Mouse (Mus musculus): Measurements from ENCODE around the gene Usp3. TPM values are rescaled to one million over a fixed set of nuclear protein-coding genes. Genes with fewer than 3 reads are reported as not detected.
A peak's percentile ranks its signal among the peaks of the same experiment; 100 is the strongest.

Usp3 gene
- total and polyA plus RNA-seq, 3 experiments, result 24.4 to 39.5 (median 36.6) TPM

GRCm38 (mm10) chr9:66512351-66512671, 80.6 kb downstream of the Usp3 start:
- dilution Hi-C loops (cut with MboI; ENCODE audit: extremely low pct_ligation_motif_present, extremely low pct_unique_long_range_greater_than_20kb, low sequenced_read_pairs), result no loop called here
- TF ChIP-seq EP300 (IDR thresholded peaks at IDR 0.05; ENCODE audit: low read length) (no peak), USF1 (IDR thresholded peaks at IDR 0.05; ENCODE audit: low read depth, low read length) (peak; percentile 95), TBP (conservative IDR thresholded peaks at IDR 0.05; ENCODE audit: low read depth, low read length) (peak; percentile 75), ZMIZ1 (IDR thresholded peaks at IDR 0.05; ENCODE audit: low read depth, low read length) (peak; percentile 28; the same call in 1 of the 2 replicates), CHD2 (IDR thresholded peaks at IDR 0.05; ENCODE audit: low read length) (no peak), USF2 (conservative IDR thresholded peaks at IDR 0.05; ENCODE audit: low read depth, low read length) (peak; percentile 93), POLR2A (IDR thresholded peaks at IDR 0.05; ENCODE audit: low read depth, low read length) (peak; percentile 88), NELFE (IDR thresholded peaks at IDR 0.05; ENCODE audit: low read depth, low read length) (peak; percentile 74), ZNF384 (IDR thresholded peaks at IDR 0.05; ENCODE audit: low read depth, low read length) (no peak), MYC (IDR thresholded peaks at IDR 0.05; ENCODE audit: low read depth, low read length) (peak; percentile 54; the same call in 1 of the 2 replicates), MEF2A (IDR thresholded peaks at IDR 0.05; ENCODE audit: borderline replicate concordance, low read depth, low read length) (no peak), ZKSCAN1 (IDR thresholded peaks at IDR 0.05; ENCODE audit: borderline replicate concordance, low read depth, low read length) (no peak), ETS1 (conservative IDR thresholded peaks at IDR 0.05; ENCODE audit: low read depth, low read length) (no peak), MXI1 (IDR thresholded peaks at IDR 0.05; ENCODE audit: low read depth, low read length) (peak; percentile 2; the same call in 1 of the 2 replicates), BHLHE40 (IDR thresholded peaks at IDR 0.05; ENCODE audit: low read depth, low read length) (peak; percentile 71), SMC3 (IDR thresholded peaks at IDR 0.05; ENCODE audit: low read depth, low read length) (no peak; the same call in 1 of the 2 replicates), NRF1 (IDR thresholded peaks at IDR 0.05; ENCODE audit: low read depth, low read length) (no peak), POLR2AphosphoS2 (IDR thresholded peaks at IDR 0.05; ENCODE audit: low read depth, low read length) (0 out of 2 replicates have a peak, but pooled peaks have one; percentile 76), TCF12 (IDR thresholded peaks at IDR 0.05; ENCODE audit: low read depth, low read length) (peak; percentile 35; the same call in 1 of the 2 replicates), MAX (IDR thresholded peaks at IDR 0.05; ENCODE audit: low read length) (peak; percentile 96), ELF1 (IDR thresholded peaks at IDR 0.05; ENCODE audit: low read depth, low read length) (peak; percentile 46; the same call in 1 of the 2 replicates)
- peaks cover 36 to 64% of the 10 kb centered on the region in 2 experiments for H3K36me3 ChIP-seq (replicated peaks in 1 of 2; ENCODE audit: control insufficient read depth in 1 of 2, insufficient read depth in 1 of 2, low read length in 1 of 2)

More at GRCm38 (mm10) chr9:66512351-66512671, 80.6 kb downstream of the Usp3 start:
- peak overlapping the region; percentile 67 for H3K9ac ChIP-seq (ENCODE audit: insufficient read depth, low read depth)
- DNase-seq (ENCODE audit: extremely low read depth), result peak; percentile 94
- peak overlapping the region; percentile 73 for H3K4me2 ChIP-seq (ENCODE audit: insufficient read depth, low read depth, poor library complexity, severe bottlenecking)
- no peaks in the 10 kb centered on the region for H3K9me3 ChIP-seq (replicated peaks; ENCODE audit: low read length)
- no peaks in the 10 kb centered on the region for H3K27me3 ChIP-seq (replicated peaks)
- H3K4me3 ChIP-seq (replicated peaks in 1 of 3; ENCODE audit: low read depth in 2 of 3, low read length in 2 of 3, poor library complexity in 1 of 3), result peak overlapping the region; percentile 56 to 68 (median 64)
- peaks cover 24 to 72% of the 10 kb centered on the region in 2 experiments for H3K4me1 ChIP-seq (ENCODE audit: control insufficient read depth in 1 of 2, insufficient read depth in 2 of 2)
- H3K79me2 ChIP-seq (replicated peaks; ENCODE audit: control insufficient read depth, extremely low read depth, insufficient read depth, poor library complexity, severe bottlenecking), result no peaks in the 10 kb centered on the region
- in situ Hi-C loops (cut with MboI; ENCODE audit: low pct_ligation_motif_present, low pct_unique_long_range_greater_than_20kb, low sequenced_read_pairs), result loop anchor here (10.0 to 25.0 kb wide), 4 partner anchors 192 to 475 kb away; partner anchors contain the start of genes Aph1b, Ciao2a, Gm10647 and Lactb
- peak overlapping the region; percentile 95 for H3K27ac ChIP-seq (ENCODE audit: insufficient read depth, low read depth)

All from CH12.LX (cell line).